Mouse (Mus musculus) G1E (cell line): Measurements from ENCODE around the gene B4galt5.

Source experiments
- CTCF ChIP-seq: IDR thresholded peaks from 2 replicates; pipeline ENCODE4 v1.5.1; 2012; ENCODE audit warnings: low read depth, low read length, inconsistent platforms, mixed read lengths
- GATA1 ChIP-seq: IDR thresholded peaks from 2 replicates; pipeline ENCODE4 v1.6.1; 2012; ENCODE audit warnings: borderline replicate concordance, low read length, inconsistent platforms, mixed read lengths

DNA sequence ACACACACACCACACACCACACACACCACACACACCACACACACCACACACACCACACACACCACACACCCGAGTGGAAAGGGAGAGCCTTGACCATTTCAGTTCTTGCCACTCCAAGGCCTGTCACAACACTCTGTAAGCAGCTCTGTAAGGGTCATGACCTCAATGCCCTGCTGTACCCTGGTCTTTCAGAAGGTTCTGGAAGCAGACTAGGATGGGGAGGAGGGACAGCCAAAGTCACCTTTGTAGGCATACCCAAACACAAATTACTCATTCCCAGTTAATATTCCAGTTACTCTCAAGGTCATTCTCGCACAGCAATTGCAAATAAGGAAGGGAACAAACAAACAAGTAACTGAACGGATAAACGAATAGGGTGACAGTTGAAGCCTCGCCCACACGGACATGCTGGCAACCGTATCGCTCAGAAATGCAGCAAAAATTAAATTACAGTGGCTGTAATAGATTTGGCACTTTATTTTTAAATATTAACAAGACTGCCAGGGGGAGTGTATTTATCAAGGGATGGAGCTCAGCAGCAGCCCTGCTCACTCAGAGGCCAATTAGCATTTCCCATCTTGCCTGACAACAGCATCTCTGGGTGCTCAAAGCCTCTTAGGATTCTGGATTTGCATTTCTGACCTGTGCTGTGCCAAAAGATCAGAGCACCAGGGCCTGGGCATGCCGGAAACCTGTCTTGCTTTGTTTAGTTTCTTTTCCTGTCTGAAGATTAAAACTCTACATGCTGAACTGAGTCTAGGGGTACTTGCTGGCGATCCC, 24.6 kb downstream of the B4galt5 start:
- no peak for TF ChIP-seq CTCF
- TF ChIP-seq GATA1 = no peak
